Mouse (Mus musculus) G1E (cell line): ENCODE measurements around the gene Spock2. TPM values are rescaled to one million over a fixed set of nuclear protein-coding genes. Genes with fewer than 3 reads are reported as not detected.

Experiments used
- ATAC-seq: 2 replicates; pipeline ENCODE4 v1.8.0; 2016; ENCODE audit warnings: mild to moderate bottlenecking; ENCODE audit not compliant: insufficient number of reproducible peaks, poor library complexity, low FRiP score, severe bottlenecking; ENCODE audit errors: extremely low read depth
- DNase-seq: peaks from one replicate; pipeline ENCODE4 v3.0.0; 2012; ENCODE audit warnings: low spot score
- H3K27me3 ChIP-seq: 2 replicates; pipeline ENCODE4 v1.6.1; 2012; ENCODE audit warnings: mild to moderate bottlenecking, low read length, inconsistent platforms; ENCODE audit not compliant: insufficient read depth
- H3K36me3 ChIP-seq: replicated peaks from 2 replicates; pipeline ENCODE3; 2012; ENCODE audit warnings: mild to moderate bottlenecking, inconsistent platforms
- H3K4me1 ChIP-seq: 2 replicates; pipeline ENCODE4 v1.6.1; 2012; ENCODE audit warnings: low read depth, low read length, inconsistent platforms, mixed read lengths; ENCODE audit not compliant: insufficient read depth
- H3K4me3 ChIP-seq: 2 replicates; pipeline ENCODE4 v1.5.1; 2012; ENCODE audit warnings: low read depth, mild to moderate bottlenecking, inconsistent platforms, low read length, moderate library complexity, mixed read lengths
- H3K9me3 ChIP-seq: replicated peaks from 2 replicates; pipeline ENCODE4 v1.6.1; 2012; ENCODE audit warnings: inconsistent platforms
- CTCF ChIP-seq: IDR thresholded peaks from 2 replicates; pipeline ENCODE4 v1.5.1; 2012; ENCODE audit warnings: low read depth, low read length, inconsistent platforms, mixed read lengths
- GATA1 ChIP-seq: IDR thresholded peaks from 2 replicates; pipeline ENCODE4 v1.6.1; 2012; ENCODE audit warnings: borderline replicate concordance, low read length, inconsistent platforms, mixed read lengths
- GATA2 ChIP-seq: IDR thresholded peaks from 2 replicates; pipeline ENCODE4 v1.6.1; 2012; ENCODE audit warnings: low read depth, low read length, inconsistent platforms, borderline replicate concordance
- POLR2AphosphoS5 ChIP-seq: IDR thresholded peaks from 2 replicates; pipeline ENCODE4 v1.6.1; 2012; ENCODE audit warnings: low read depth, low read length, inconsistent platforms; ENCODE audit not compliant: insufficient replicate concordance
- TAL1 ChIP-seq: conservative IDR thresholded peaks from 2 replicates; pipeline ENCODE4 v1.6.1; 2012; ENCODE audit warnings: low read depth, low read length, inconsistent platforms, mixed read lengths
- polyA plus RNA-seq: library from polyadenylated mRNA; stranded (reverse); fragments of >175 nt; gene quantifications from 2 replicates; pipeline ENCODE4 v1.2.3, GENCODE M21; 2012
- total RNA-seq, 2 experiments: library from RNA; stranded (forward) in 1 of 2; stranded (reverse) in 1 of 2; fragments of 200-1000 nt in 1 of 2; fragments of >200 nt in 1 of 2; fragmentation: Nextera tagmentation in 1 of 2; gene quantifications; 2 replicates each; pipeline ENCODE4 v1.2.3; 2014 to 2017

The Spock2 gene
- total RNA-seq (2014; fragmentation: Nextera tagmentation) (not detected in 2 replicates), total RNA-seq (2017) (0.12 TPM in 1 of 2 replicates, not detected in the other), polyA plus RNA-seq (0.02 TPM in 1 of 2 replicates, not detected in the other)

DNA sequence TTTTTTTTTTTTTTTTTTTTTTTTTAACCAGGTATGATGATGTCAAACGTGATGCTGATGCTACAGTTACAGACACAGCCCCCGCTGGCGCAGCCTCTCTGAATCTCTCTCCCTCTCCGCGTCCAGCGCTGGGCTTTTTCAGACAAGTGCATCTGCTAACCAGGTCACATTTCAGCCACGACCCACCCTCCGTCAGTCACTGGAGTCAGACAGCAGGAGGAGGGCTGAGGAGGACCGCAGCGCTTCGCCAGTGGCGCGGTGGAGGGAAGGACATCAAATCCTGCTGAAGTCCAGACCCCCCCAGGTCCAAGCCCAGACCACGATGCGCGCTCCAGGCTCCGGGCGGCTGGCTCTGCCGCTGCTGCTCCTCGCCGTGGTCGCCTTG is at the start of gene Spock2:
Gene Spock2, plus strand, starts transcription at position 74 of the 385 bp plus-strand sequence.
- peaks cover 10% of the 10 kb centered on the region; the same call in 1 of the 2 replicates for H3K27me3 ChIP-seq
- H3K36me3 ChIP-seq, result no peaks in the 10 kb centered on the region
- no peaks in the 10 kb centered on the region for H3K4me1 ChIP-seq
- no peak for DNase-seq
- no peak within 1 kb of the TSS for H3K4me3 ChIP-seq
- no peaks in the 10 kb centered on the region for H3K9me3 ChIP-seq
- no peak for ATAC-seq
- no peak for TF ChIP-seq GATA2
- no peak for TF ChIP-seq TAL1
- no peak for TF ChIP-seq CTCF
- no peak for TF ChIP-seq POLR2AphosphoS5
- TF ChIP-seq GATA1, result no peak

DNA sequence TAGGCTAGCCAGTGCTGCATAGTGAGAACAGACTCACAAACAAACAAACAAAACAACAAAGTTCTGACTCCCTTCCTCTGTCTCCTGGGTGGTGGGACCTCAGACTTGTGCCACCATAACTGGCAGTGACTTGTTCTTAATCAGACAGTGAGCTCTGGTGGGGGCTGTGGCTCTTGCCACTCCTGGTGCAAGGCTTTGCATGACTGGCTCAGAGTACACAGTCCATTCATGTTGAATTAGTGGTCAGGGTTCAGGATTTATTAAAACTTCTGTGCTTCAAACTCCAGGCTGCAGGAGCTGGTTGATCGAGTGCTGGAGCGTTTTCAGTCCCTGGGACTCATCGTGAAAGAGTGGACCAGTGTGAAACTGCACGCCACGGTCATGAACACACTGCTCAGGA is 43.8 kb upstream of the Spock2 start:
- ATAC-seq (no peak), DNase-seq (no peak)
- 0 out of 2 replicates have a peak, but pooled peaks cover 2% of the 10 kb centered on the region for H3K9me3 ChIP-seq
- no peak overlapping the region for H3K4me3 ChIP-seq
- peaks cover 28% of the 10 kb centered on the region for H3K36me3 ChIP-seq
- no peaks in the 10 kb centered on the region for H3K4me1 ChIP-seq
- no peaks in the 10 kb centered on the region for H3K27me3 ChIP-seq
- TF ChIP-seq CTCF (no peak), POLR2AphosphoS5 (no peak), GATA2 (no peak), TAL1 (no peak), GATA1 (no peak)

- ATAC-seq (no peak), DNase-seq (no peak)
- Histone ChIP-seq H3K36me3 (peaks cover 28% of the 10 kb centered on the region), H3K4me1 (no peaks in the 10 kb centered on the region), H3K4me3 (no peak overlapping the region), H3K27me3 (no peaks in the 10 kb centered on the region), H3K9me3 (no peaks in the 10 kb centered on the region)
- no peak for TF ChIP-seq GATA2
- no peak for TF ChIP-seq CTCF
- TF ChIP-seq TAL1, result no peak
- no peak for TF ChIP-seq GATA1
- TF ChIP-seq POLR2AphosphoS5, result no peak
Measured at GRCm38 (mm10) chr10:60062931-60063330, 43.1 kb upstream of the Spock2 start.

GRCm38 (mm10) chr10:60066524-60066923 is 39.5 kb upstream of the Spock2 start:
- H3K4me3 ChIP-seq, result no peak overlapping the region
- TF ChIP-seq CTCF, result peak; percentile 23; the same call in 1 of the 2 replicates
- TF ChIP-seq GATA2, result no peak
- H3K9me3 ChIP-seq, result no peaks in the 10 kb centered on the region
- H3K36me3 ChIP-seq, result peaks cover 27% of the 10 kb centered on the region
- no peaks in the 10 kb centered on the region for H3K27me3 ChIP-seq
- DNase-seq, result no peak
- no peaks in the 10 kb centered on the region for H3K4me1 ChIP-seq
- no peak for ATAC-seq

DNA sequence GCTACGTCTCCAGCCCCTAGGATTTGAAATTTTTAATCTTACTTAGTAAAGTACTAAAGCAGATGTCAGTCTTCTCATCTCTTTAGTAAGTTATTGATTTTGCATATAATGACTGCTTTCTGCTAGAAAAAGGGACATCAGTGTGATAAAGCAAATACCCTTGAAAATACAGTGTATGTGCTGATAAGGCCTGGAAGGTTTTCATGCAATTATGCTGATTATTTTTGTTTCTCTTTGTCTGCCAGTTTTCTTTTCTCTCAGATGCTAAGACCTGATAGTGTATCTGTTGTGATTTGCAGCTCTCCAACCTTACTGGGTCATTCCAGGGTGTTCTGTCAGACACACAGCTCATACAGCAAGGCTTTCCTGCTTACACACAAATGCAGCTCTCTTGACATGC is 30.9 kb upstream of the Spock2 start:
- Histone ChIP-seq H3K27me3 (no peaks in the 10 kb centered on the region), H3K4me3 (no peak overlapping the region), H3K36me3 (peaks cover 3% of the 10 kb centered on the region), H3K9me3 (no peaks in the 10 kb centered on the region), H3K4me1 (peaks cover 30% of the 10 kb centered on the region)
- TF ChIP-seq CTCF (no peak), POLR2AphosphoS5 (no peak), TAL1 (no peak), GATA1 (no peak), GATA2 (no peak)
- ATAC-seq (no peak), DNase-seq (no peak)

- Histone ChIP-seq H3K36me3 (peaks cover 5% of the 10 kb centered on the region), H3K4me1 (peaks cover 40% of the 10 kb centered on the region), H3K9me3 (no peaks in the 10 kb centered on the region), H3K27me3 (no peaks in the 10 kb centered on the region), H3K4me3 (no peak overlapping the region; the same call in 1 of the 2 replicates)
- DNase-seq, result no peak
- no peak for ATAC-seq
- TF ChIP-seq GATA2, result no peak
- TF ChIP-seq CTCF, result no peak
Measured at GRCm38 (mm10) chr10:60077226-60077625, 28.8 kb upstream of the Spock2 start.

- no peak overlapping the region; the same call in 1 of the 2 replicates for H3K4me3 ChIP-seq
- DNase-seq (no peak), ATAC-seq (no peak)
- peaks cover 5% of the 10 kb centered on the region for H3K36me3 ChIP-seq
- H3K27me3 ChIP-seq, result no peaks in the 10 kb centered on the region
- TF ChIP-seq TAL1, result no peak
- no peaks in the 10 kb centered on the region for H3K9me3 ChIP-seq
- peaks cover 40% of the 10 kb centered on the region for H3K4me1 ChIP-seq
Measured at GRCm38 (mm10) chr10:60077736-60078560, 28.1 kb upstream of the Spock2 start.
